Mouse (Mus musculus): ENCODE measurements at regions not wholly inside any gene's neighbourhood (a gene's known extent, or its start where the extent isn't known, plus 50 kb on each side); places are given as distances from the start of the nearest gene placed in this dataset.
"Not testable (repeated sequence)": the region's sequence is repeated elsewhere in the genome, so short reads cannot be mapped to it uniquely, and the experiment has no call there.

- ATAC-seq; H3K9ac ChIP-seq; H3K9me3 ChIP-seq; H3K4me3 ChIP-seq (replicated peaks); H3K4me1 ChIP-seq (replicated peaks); H3K36me3 ChIP-seq; H3K27me3 ChIP-seq (replicated peaks); H3K4me2 ChIP-seq (replicated peaks); H3K27ac ChIP-seq: not testable (repeated sequence)
- 50% methylated on average over 3 of the region's 3 CpGs for WGBS
These were observed 455.5 kb downstream of the Plxdc2 start for GRCm38 (mm10) chr2:16811401-16812281.

DNA sequence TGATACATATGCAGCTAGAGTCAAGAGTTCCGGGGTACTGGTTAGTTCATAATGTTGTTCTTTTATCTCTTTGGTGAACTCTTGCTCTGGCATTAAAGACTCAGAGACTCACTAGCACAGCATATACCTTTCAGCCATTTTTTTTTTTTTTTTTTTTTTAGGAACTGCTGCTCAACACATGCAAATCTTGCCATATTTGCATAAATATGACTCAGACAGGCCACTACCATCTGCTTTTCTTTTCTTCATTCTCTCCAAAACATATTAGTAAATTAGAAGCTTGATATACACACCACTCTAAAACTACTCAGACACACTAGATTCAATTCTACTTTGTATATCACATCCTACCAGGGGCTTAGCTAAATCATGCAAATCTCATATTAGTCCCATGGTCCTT lies 464.3 kb downstream of the Plxdc2 start:
- ATAC-seq: no peak
- WGBS: 100% methylated on average over 1 of the region's 1 CpGs
- H3K4me2 ChIP-seq (replicated peaks): no peak overlapping the region
- no peaks in the 10 kb centered on the region for H3K27me3 ChIP-seq (replicated peaks)
- H3K9me3 ChIP-seq: no peaks in the 10 kb centered on the region
- H3K9ac ChIP-seq: no peak overlapping the region
- no peak overlapping the region for H3K27ac ChIP-seq
- H3K4me1 ChIP-seq (replicated peaks): no peaks in the 10 kb centered on the region
- H3K4me3 ChIP-seq (replicated peaks): no peak overlapping the region
- no peaks in the 10 kb centered on the region for H3K36me3 ChIP-seq

- 44% methylated on average over 5 of the region's 5 CpGs for WGBS
- Histone ChIP-seq H3K27me3 (replicated peaks) (no peaks in the 10 kb centered on the region), H3K9me3 (no peaks in the 10 kb centered on the region), H3K4me2 (replicated peaks) (no peak overlapping the region), H3K4me3 (replicated peaks) (no peak overlapping the region), H3K4me1 (replicated peaks) (no peaks in the 10 kb centered on the region), H3K27ac (no peak overlapping the region), H3K9ac (no peak overlapping the region), H3K36me3 (no peaks in the 10 kb centered on the region)
- no peak for ATAC-seq
These were observed 468.7 kb downstream of the Plxdc2 start for GRCm38 (mm10) chr2:16824681-16825230.

DNA sequence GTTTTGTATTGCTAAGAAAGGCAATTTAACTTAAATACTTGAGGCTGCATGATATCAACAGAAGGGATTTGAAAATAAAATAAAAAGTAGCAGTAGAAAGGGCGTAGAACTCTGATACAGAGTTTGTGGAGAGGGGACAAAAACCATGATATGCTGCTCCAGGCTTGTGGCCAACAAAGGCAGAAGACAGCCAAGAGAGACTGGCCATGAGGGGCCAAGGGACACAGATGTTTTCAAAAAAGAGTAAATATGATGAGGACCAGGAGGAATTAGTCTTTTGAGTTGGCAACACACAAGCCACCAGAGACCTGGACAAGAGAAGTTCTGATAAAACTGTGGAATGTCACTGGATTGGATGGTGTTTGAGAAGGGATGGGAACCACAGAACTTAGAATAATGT lies 471.2 kb downstream of the Plxdc2 start:
- no peaks in the 10 kb centered on the region for H3K4me1 ChIP-seq (replicated peaks)
- H3K36me3 ChIP-seq: no peaks in the 10 kb centered on the region
- H3K27ac ChIP-seq: no peak overlapping the region
- no peaks in the 10 kb centered on the region for H3K9me3 ChIP-seq
- H3K27me3 ChIP-seq (replicated peaks): no peaks in the 10 kb centered on the region
- H3K9ac ChIP-seq: no peak overlapping the region
- 77% methylated on average over 1 of the region's 1 CpGs for WGBS
- ATAC-seq: no peak
- no peak overlapping the region for H3K4me3 ChIP-seq (replicated peaks)
- H3K4me2 ChIP-seq (replicated peaks): no peak overlapping the region

- no peaks in the 10 kb centered on the region for H3K36me3 ChIP-seq
- no peaks in the 10 kb centered on the region for H3K9me3 ChIP-seq
- H3K4me2 ChIP-seq (replicated peaks): no peak overlapping the region
- no peaks in the 10 kb centered on the region for H3K4me1 ChIP-seq (replicated peaks)
- no peak overlapping the region for H3K4me3 ChIP-seq (replicated peaks)
- no peaks in the 10 kb centered on the region for H3K27me3 ChIP-seq (replicated peaks)
- H3K9ac ChIP-seq: no peak overlapping the region
- WGBS: 74% methylated on average over 4 of the region's 4 CpGs
- no peak overlapping the region for H3K27ac ChIP-seq
- ATAC-seq: no peak
These were observed 479.9 kb downstream of the Plxdc2 start for GRCm38 (mm10) chr2:16835960-16836359.

- 87% methylated on average over 9 of the region's 9 CpGs for WGBS
- Histone ChIP-seq H3K27ac (no peak overlapping the region), H3K4me1 (replicated peaks) (no peaks in the 10 kb centered on the region), H3K4me3 (replicated peaks) (no peak overlapping the region), H3K27me3 (replicated peaks) (no peaks in the 10 kb centered on the region), H3K4me2 (replicated peaks) (no peak overlapping the region), H3K9me3 (no peaks in the 10 kb centered on the region), H3K36me3 (no peaks in the 10 kb centered on the region), H3K9ac (no peak overlapping the region)
- no peak for ATAC-seq
These were observed 482.6 kb downstream of the Plxdc2 start for GRCm38 (mm10) chr2:16838718-16839117.

DNA sequence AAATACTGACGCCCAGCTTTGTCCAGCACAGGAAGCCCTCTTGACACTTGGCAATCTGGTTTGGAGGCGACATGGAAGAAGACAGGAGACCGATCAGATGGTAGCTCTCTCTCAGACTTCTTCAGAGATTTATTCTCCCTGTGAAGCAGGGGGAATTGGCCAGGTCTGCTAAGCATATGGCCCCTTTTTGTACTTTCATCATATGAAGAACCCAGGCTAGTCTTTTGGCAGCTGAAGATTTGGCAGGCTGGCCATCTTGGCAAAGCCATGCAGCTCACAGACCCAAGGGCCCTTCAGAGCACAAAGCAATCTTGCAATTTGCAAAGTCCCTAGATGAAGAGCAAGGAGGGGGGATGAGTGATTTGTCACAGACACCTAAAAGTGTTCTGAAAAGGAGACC lies 493.8 kb downstream of the Plxdc2 start:
- WGBS: 64% methylated on average over 3 of the region's 3 CpGs
- no peak overlapping the region for H3K9ac ChIP-seq
- H3K4me2 ChIP-seq (replicated peaks): no peak overlapping the region
- no peaks in the 10 kb centered on the region for H3K27me3 ChIP-seq (replicated peaks)
- H3K9me3 ChIP-seq: no peaks in the 10 kb centered on the region
- no peaks in the 10 kb centered on the region for H3K4me1 ChIP-seq (replicated peaks)
- no peak overlapping the region for H3K27ac ChIP-seq
- no peak overlapping the region for H3K4me3 ChIP-seq (replicated peaks)
- H3K36me3 ChIP-seq: no peaks in the 10 kb centered on the region
- ATAC-seq: no peak

DNA sequence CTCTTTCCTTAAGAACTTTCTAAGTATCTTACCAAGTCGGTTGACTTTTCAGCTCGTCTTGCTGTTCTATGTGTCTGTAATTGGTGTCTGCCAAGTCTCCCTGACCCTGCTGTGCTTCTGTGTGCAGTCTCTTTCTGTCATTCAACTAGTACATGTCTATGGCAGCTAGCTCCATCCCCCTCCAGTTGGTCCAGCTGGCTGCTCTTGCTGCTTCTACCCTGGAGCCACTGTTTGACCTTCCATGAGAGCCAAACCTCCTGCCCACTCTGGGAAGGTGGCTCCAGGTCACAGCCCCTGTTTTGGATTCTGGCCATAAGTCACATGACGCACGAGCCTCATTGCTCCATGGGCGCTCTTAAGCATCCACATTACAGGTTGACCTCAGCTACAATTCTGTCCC lies 504.0 kb downstream of the Plxdc2 start:
- H3K27me3 ChIP-seq (replicated peaks): no peaks in the 10 kb centered on the region
- no peak overlapping the region for H3K27ac ChIP-seq
- H3K4me2 ChIP-seq (replicated peaks): no peak overlapping the region
- no peak for ATAC-seq
- no peak overlapping the region for H3K9ac ChIP-seq
- no peaks in the 10 kb centered on the region for H3K9me3 ChIP-seq
- no peaks in the 10 kb centered on the region for H3K36me3 ChIP-seq
- no peaks in the 10 kb centered on the region for H3K4me1 ChIP-seq (replicated peaks)
- WGBS: 92% methylated on average over 5 of the region's 5 CpGs
- H3K4me3 ChIP-seq (replicated peaks): no peak overlapping the region

DNA sequence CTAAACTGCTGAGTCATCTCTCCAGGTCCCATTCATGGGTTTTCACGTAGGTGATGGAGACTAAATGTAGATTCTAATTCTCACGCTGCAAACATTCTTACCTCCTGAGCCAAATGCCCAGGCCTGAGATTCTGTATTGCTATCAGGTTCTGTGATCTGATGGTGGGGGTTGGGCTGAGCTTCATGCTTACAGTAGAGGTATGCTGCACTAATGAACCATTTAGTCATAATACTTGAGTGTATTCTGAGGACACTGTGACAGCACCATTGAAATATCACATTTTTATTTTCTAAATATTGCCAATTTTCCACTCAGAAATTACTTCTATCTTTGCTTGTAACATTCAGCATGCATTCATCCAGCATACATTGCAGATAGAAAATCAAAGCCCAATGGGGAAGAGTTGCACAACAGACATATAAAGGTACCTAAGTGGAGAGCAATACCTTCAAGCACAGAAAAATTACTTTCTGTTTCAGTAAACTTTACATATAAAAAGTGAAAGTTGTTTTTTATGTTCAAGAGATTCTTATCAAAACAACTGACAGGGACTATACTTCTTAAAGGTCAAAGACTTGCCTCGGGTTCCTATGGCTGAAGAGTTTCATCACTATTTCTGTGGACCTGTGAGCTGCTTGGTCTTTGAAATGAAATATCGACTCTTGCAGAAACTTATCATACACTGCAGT lies 510.2 kb downstream of the Plxdc2 start:
- H3K9me3 ChIP-seq: no peaks in the 10 kb centered on the region
- no peaks in the 10 kb centered on the region for H3K27me3 ChIP-seq (replicated peaks)
- no peaks in the 10 kb centered on the region for H3K36me3 ChIP-seq
- whole genome bisulfite sequencing: 77% methylated on average over 4 of the region's 4 CpGs
- H3K9ac ChIP-seq: no peak overlapping the region
- no peak overlapping the region for H3K27ac ChIP-seq
- H3K4me2 ChIP-seq (replicated peaks): no peak overlapping the region
- no peaks in the 10 kb centered on the region for H3K4me1 ChIP-seq (replicated peaks)
- ATAC-seq: no peak
- no peak overlapping the region for H3K4me3 ChIP-seq (replicated peaks)

GRCm38 (mm10) chr2:16892381-16892780 lies 536.3 kb downstream of the Plxdc2 start:
- not testable (repeated sequence) for H3K4me3 ChIP-seq (replicated peaks); H3K9ac ChIP-seq; H3K4me1 ChIP-seq (replicated peaks); H3K9me3 ChIP-seq; H3K27ac ChIP-seq; ATAC-seq; H3K4me2 ChIP-seq (replicated peaks); H3K36me3 ChIP-seq; H3K27me3 ChIP-seq (replicated peaks)
- WGBS: 58% methylated on average over 6 of the region's 6 CpGs

GRCm38 (mm10) chr2:16909246-16910038 lies 553.3 kb downstream of the Plxdc2 start:
- H3K9ac ChIP-seq: no peak overlapping the region
- H3K27ac ChIP-seq: no peak overlapping the region
- H3K27me3 ChIP-seq (replicated peaks): no peaks in the 10 kb centered on the region
- H3K4me2 ChIP-seq (replicated peaks): no peak overlapping the region
- WGBS: 43% methylated on average over 1 of the region's 1 CpGs
- H3K36me3 ChIP-seq: no peaks in the 10 kb centered on the region
- no peaks in the 10 kb centered on the region for H3K4me1 ChIP-seq (replicated peaks)
- no peak for ATAC-seq
- H3K9me3 ChIP-seq: no peaks in the 10 kb centered on the region
- no peak overlapping the region for H3K4me3 ChIP-seq (replicated peaks)

- WGBS: 27% methylated on average over 2 of the region's 2 CpGs
- Histone ChIP-seq H3K27ac (no peak overlapping the region), H3K9ac (no peak overlapping the region), H3K27me3 (replicated peaks) (no peaks in the 10 kb centered on the region), H3K36me3 (no peaks in the 10 kb centered on the region), H3K4me2 (replicated peaks) (no peak overlapping the region), H3K4me3 (replicated peaks) (no peak overlapping the region), H3K4me1 (replicated peaks) (no peaks in the 10 kb centered on the region), H3K9me3 (no peaks in the 10 kb centered on the region)
- ATAC-seq: no peak
These were observed 558.5 kb downstream of the Plxdc2 start for GRCm38 (mm10) chr2:16914633-16915032.
